Mouse (Mus musculus): ENCODE measurements around the gene Klf2. TPM values are rescaled to one million over a fixed set of nuclear protein-coding genes. Genes with fewer than 3 reads are reported as not detected.

The Klf2 gene
- polyA plus RNA-seq (2017; shearing (Covaris generic)), result 663 TPM

GRCm38 (mm10) chr8:72318801-72319322 is at the start of gene Klf2:
Gene Klf2 (plus strand): TSS chr8:72319033.

GRCm38 (mm10) chr8:72305210-72305905 is 13.5 kb upstream of the Klf2 start, which contains the start of gene Gm10282:
Gene Gm10282 (minus strand): TSS chr8:72305260.

Other genes starting within 250 kb of the Klf2 start
- gene Olfr373, start 235.9 kb upstream of the Klf2 start, polyA plus RNA-seq (2017; shearing (Covaris generic)), result 0.23 TPM
- gene Olfr374, start 212.0 kb upstream of the Klf2 start, polyA plus RNA-seq (2017; shearing (Covaris generic)), result 0.11 TPM
- 288 TPM for gene Tpm4, start 184.1 kb upstream of the Klf2 start, polyA plus RNA-seq (2017; shearing (Covaris generic))
- 174 TPM for gene Rab8a, start 157.8 kb upstream of the Klf2 start, polyA plus RNA-seq (2017; shearing (Covaris generic))
- 36.2 TPM for gene Hsh2d, start 129.4 kb upstream of the Klf2 start, polyA plus RNA-seq (2017; shearing (Covaris generic))
- not detected for gene Cib3, start 106.2 kb upstream of the Klf2 start, polyA plus RNA-seq (2017; shearing (Covaris generic))
- gene Gm11034, start 105.4 kb upstream of the Klf2 start, polyA plus RNA-seq (2017; shearing (Covaris generic)), result not detected
- 124 TPM for gene Fam32a, start 99.3 kb upstream of the Klf2 start, polyA plus RNA-seq (2017; shearing (Covaris generic))
- gene Ap1m1, start 79.0 kb upstream of the Klf2 start, polyA plus RNA-seq (2017; shearing (Covaris generic)), result 191 TPM
- gene Gm10282, start 13.8 kb upstream of the Klf2 start, polyA plus RNA-seq (2017; shearing (Covaris generic)), result 3.6 TPM
- gene Eps15l1, start 102.4 kb downstream of the Klf2 start, polyA plus RNA-seq (2017; shearing (Covaris generic)), result 55.7 TPM
- 0.81 TPM for gene Calr3, start 124.8 kb downstream of the Klf2 start, polyA plus RNA-seq (2017; shearing (Covaris generic))
- 9.3 TPM for gene 1700030K09Rik, start 124.8 kb downstream of the Klf2 start, polyA plus RNA-seq (2017; shearing (Covaris generic))
- gene Cherp, start 156.2 kb downstream of the Klf2 start, polyA plus RNA-seq (2017; shearing (Covaris generic)), result 109 TPM
- gene Slc35e1, start 173.6 kb downstream of the Klf2 start, polyA plus RNA-seq (2017; shearing (Covaris generic)), result 54.4 TPM
- 19.1 TPM for gene Med26, start 229.2 kb downstream of the Klf2 start, polyA plus RNA-seq (2017; shearing (Covaris generic))